Mouse (Mus musculus): ENCODE data around the gene Eif3c.

Gene Eif3c

GRCm38 (mm10) chr7:126566094-126566765, at the start of gene Eif3c:
Gene Eif3c, minus strand, starts transcription at chr7:126566411.
- peak; percentile 78 for DNase-seq (ENCODE audit: low spot score in 2 of 2)

GRCm38 (mm10) chr7:126612736-126613135, 46.5 kb upstream of the Eif3c start:
- DNase-seq (ENCODE audit: low spot score in 2 of 2): no peak

- DNase-seq (ENCODE audit: low spot score in 2 of 2): no peak
These were observed 41.6 kb upstream of the Eif3c start for GRCm38 (mm10) chr7:126607796-126608195.

GRCm38 (mm10) chr7:126607064-126607463, 40.9 kb upstream of the Eif3c start:
- no peak for DNase-seq (ENCODE audit: low spot score in 2 of 2)

- DNase-seq (ENCODE audit: low spot score in 2 of 2): no peak
These were observed 40.4 kb upstream of the Eif3c start for GRCm38 (mm10) chr7:126606611-126607010.

- DNase-seq (ENCODE audit: low spot score in 2 of 2): no peak
These were observed 36.4 kb upstream of the Eif3c start for GRCm38 (mm10) chr7:126602650-126603049.

GRCm38 (mm10) chr7:126601896-126602295, 35.7 kb upstream of the Eif3c start:
- no peak for DNase-seq (ENCODE audit: low spot score in 2 of 2)

GRCm38 (mm10) chr7:126598919-126599318, 32.7 kb upstream of the Eif3c start:
- DNase-seq (ENCODE audit: low spot score in 2 of 2): no peak

GRCm38 (mm10) chr7:126596414-126596813, 30.2 kb upstream of the Eif3c start:
- DNase-seq (ENCODE audit: low spot score in 2 of 2): no peak

GRCm38 (mm10) chr7:126595890-126596289, 29.7 kb upstream of the Eif3c start:
- DNase-seq (ENCODE audit: low spot score in 2 of 2): no peak

- DNase-seq (ENCODE audit: low spot score in 2 of 2): no peak
These were observed 28.8 kb upstream of the Eif3c start, which contains the start of gene Il27 for GRCm38 (mm10) chr7:126594862-126595561. Gene Il27, minus strand, starts transcription at chr7:126594941.

- peak in 1 of 2 experiments; percentile 45 for DNase-seq (ENCODE audit: low spot score in 2 of 2)
These were observed 21.6 kb upstream of the Eif3c start for GRCm38 (mm10) chr7:126587779-126588178.

GRCm38 (mm10) chr7:126586839-126587238, 20.6 kb upstream of the Eif3c start:
- no peak for DNase-seq (ENCODE audit: low spot score in 2 of 2)

GRCm38 (mm10) chr7:126585717-126586116, 19.5 kb upstream of the Eif3c start, which contains the start of gene Cln3:
Gene Cln3, minus strand, starts transcription at chr7:126585817.
- DNase-seq (ENCODE audit: low spot score in 2 of 2): no peak

GRCm38 (mm10) chr7:126584506-126584977, 18.3 kb upstream of the Eif3c start, which contains the start of gene Apobr:
Gene Apobr, plus strand, starts transcription at chr7:126584942.
- DNase-seq (ENCODE audit: low spot score in 2 of 2): no peak

GRCm38 (mm10) chr7:126583761-126584160, 17.6 kb upstream of the Eif3c start:
- DNase-seq (ENCODE audit: low spot score in 2 of 2): no peak

- DNase-seq (ENCODE audit: low spot score in 2 of 2): peak; percentile 78 to 83
These were observed 17.1 kb upstream of the Eif3c start for GRCm38 (mm10) chr7:126583251-126583709.

- DNase-seq (ENCODE audit: low spot score in 2 of 2): peak in 1 of 2 experiments; percentile 15
These were observed 16.5 kb upstream of the Eif3c start for GRCm38 (mm10) chr7:126582759-126583158.

- DNase-seq (ENCODE audit: low spot score in 2 of 2): no peak
These were observed 15.4 kb upstream of the Eif3c start for GRCm38 (mm10) chr7:126581661-126582060.

GRCm38 (mm10) chr7:126579172-126579571, 13.0 kb upstream of the Eif3c start:
- no peak for DNase-seq (ENCODE audit: low spot score in 2 of 2)

- no peak for DNase-seq (ENCODE audit: low spot score in 2 of 2)
These were observed 10.7 kb upstream of the Eif3c start for GRCm38 (mm10) chr7:126576946-126577345.

- no peak for DNase-seq (ENCODE audit: low spot score in 2 of 2)
These were observed 518 bp downstream of the Eif3c start for GRCm38 (mm10) chr7:126565693-126566092.

GRCm38 (mm10) chr7:126556635-126557034, 9.6 kb downstream of the Eif3c start:
- no peak for DNase-seq (ENCODE audit: low spot score in 2 of 2)

Data from frontal cortex, postnatal 14 days (tissue).